Mouse (Mus musculus) ES-Bruce4 (cell line): ENCODE data around the gene Clcf1.

Source experiments
- CTCF ChIP-seq: IDR thresholded peaks from one replicate; pipeline ENCODE4 v1.8.1; 2011; ENCODE audit warnings: low read depth, low read length
- EP300 ChIP-seq: IDR thresholded peaks from 2 replicates; pipeline ENCODE4 v1.6.1; 2011; ENCODE audit warnings: low read depth, low read length; ENCODE audit not compliant: insufficient read depth
- POLR2A ChIP-seq: IDR thresholded peaks from one replicate; pipeline ENCODE4 v1.8.1; 2011; ENCODE audit warnings: low read length; ENCODE audit not compliant: insufficient read depth

- TF ChIP-seq CTCF: no peak
- TF ChIP-seq POLR2A: no peak
- TF ChIP-seq EP300: no peak
Measured at GRCm38 (mm10) chr19:4169810-4170209, 44.2 kb upstream of the Clcf1 start.
